Mouse (Mus musculus): ENCODE data around the gene Olfr1054. TPM values are rescaled to one million over a fixed set of nuclear protein-coding genes. Genes with fewer than 3 reads are reported as not detected.
"Not testable (repeated sequence)": the region's sequence is repeated elsewhere in the genome, so short reads cannot be mapped to it uniquely, and the experiment has no call there.

Gene Olfr1054
- polyA plus RNA-seq (2016; fragmentation: Nextera tagmentation; extraction: Ambion mirVana) = not detected in 2 replicates

- ATAC-seq (ENCODE audit: low FRiP score) = no peak
These were observed at the start of gene Olfr1054 for GRCm38 (mm10) chr2:86335333-86335732. Gene Olfr1054 (minus strand): TSS chr2:86335433.

GRCm38 (mm10) chr2:86378293-86378692 is 43.1 kb upstream of the Olfr1054 start, which contains the start of gene Olfr1057:
Gene Olfr1057 (minus strand): TSS chr2:86378393.
- no peaks in the 10 kb centered on the region for H3K36me3 ChIP-seq
- no peak within 1 kb of the TSS for H3K4me2 ChIP-seq (replicated peaks)
- H3K4me3 ChIP-seq = no peak within 1 kb of the TSS
- ATAC-seq (ENCODE audit: low FRiP score) = no peak
- no peaks in the 10 kb centered on the region for H3K27me3 ChIP-seq
- no peak within 1 kb of the TSS for H3K27ac ChIP-seq
- no peak within 1 kb of the TSS for H3K9ac ChIP-seq
- H3K9me3 ChIP-seq (replicated peaks) = no peaks in the 10 kb centered on the region
- no peaks in the 10 kb centered on the region for H3K4me1 ChIP-seq

More at GRCm38 (mm10) chr2:86335333-86335732, at the start of gene Olfr1054:
- no peaks in the 10 kb centered on the region for H3K9me3 ChIP-seq (replicated peaks)
- no peaks in the 10 kb centered on the region for H3K4me1 ChIP-seq
- no peak within 1 kb of the TSS for H3K9ac ChIP-seq
- no peak within 1 kb of the TSS for H3K4me3 ChIP-seq
- H3K27me3 ChIP-seq = no peaks in the 10 kb centered on the region
- H3K27ac ChIP-seq = no peak within 1 kb of the TSS
- no peak within 1 kb of the TSS for H3K4me2 ChIP-seq (replicated peaks)
- no peaks in the 10 kb centered on the region for H3K36me3 ChIP-seq
- WGBS = 90% methylated on average over 3 of the region's 3 CpGs

- not testable (repeated sequence) for H3K4me2 ChIP-seq (replicated peaks); H3K27me3 ChIP-seq; H3K9ac ChIP-seq; ATAC-seq (ENCODE audit: low FRiP score); H3K27ac ChIP-seq; H3K36me3 ChIP-seq; H3K9me3 ChIP-seq (replicated peaks); H3K4me3 ChIP-seq; H3K4me1 ChIP-seq
- WGBS = no CpG with 5 or more reads among the region's 6 CpGs
These were observed 31.1 kb upstream of the Olfr1054 start for GRCm38 (mm10) chr2:86366342-86366741.

GRCm38 (mm10) chr2:86362369-86362768 is 27.1 kb upstream of the Olfr1054 start, which contains the start of gene Olfr1056:
Gene Olfr1056 (minus strand): TSS chr2:86362469.
- Histone ChIP-seq H3K9me3 (replicated peaks) (no peaks in the 10 kb centered on the region), H3K27me3 (no peaks in the 10 kb centered on the region), H3K4me3 (no peak within 1 kb of the TSS), H3K4me1 (no peaks in the 10 kb centered on the region), H3K36me3 (no peaks in the 10 kb centered on the region), H3K4me2 (replicated peaks) (no peak within 1 kb of the TSS), H3K9ac (no peak within 1 kb of the TSS), H3K27ac (no peak within 1 kb of the TSS)
- ATAC-seq (ENCODE audit: low FRiP score) = no peak

- not testable (repeated sequence) for H3K4me3 ChIP-seq; H3K9me3 ChIP-seq (replicated peaks); H3K36me3 ChIP-seq; H3K27me3 ChIP-seq; H3K27ac ChIP-seq; H3K4me2 ChIP-seq (replicated peaks); H3K9ac ChIP-seq; ATAC-seq (ENCODE audit: low FRiP score); H3K4me1 ChIP-seq
- 93% methylated on average over 1 of the region's 1 CpGs for WGBS
These were observed 16.5 kb upstream of the Olfr1054 start for GRCm38 (mm10) chr2:86351751-86352150.

GRCm38 (mm10) chr2:86350184-86350583 is 15.0 kb upstream of the Olfr1054 start, which contains the start of gene Olfr1055:
Gene Olfr1055 (minus strand): TSS chr2:86350284.
- Histone ChIP-seq H3K9me3 (replicated peaks) (no peaks in the 10 kb centered on the region), H3K36me3 (no peaks in the 10 kb centered on the region)
- WGBS = 93% methylated on average over 5 of the region's 5 CpGs

GRCm38 (mm10) chr2:86315184-86315583 is 20.0 kb downstream of the Olfr1054 start, which contains the start of gene Olfr1053:
Gene Olfr1053 (minus strand): TSS chr2:86315284.
- no peaks in the 10 kb centered on the region for H3K4me1 ChIP-seq
- ATAC-seq (ENCODE audit: low FRiP score) = no peak

More at GRCm38 (mm10) chr2:86350184-86350583, 15.0 kb upstream of the Olfr1054 start, which contains the start of gene Olfr1055:
- no peak within 1 kb of the TSS for H3K27ac ChIP-seq
- no peak within 1 kb of the TSS for H3K4me2 ChIP-seq (replicated peaks)
- H3K27me3 ChIP-seq = no peaks in the 10 kb centered on the region
- no peak within 1 kb of the TSS for H3K9ac ChIP-seq
- H3K4me3 ChIP-seq = no peak within 1 kb of the TSS
- ATAC-seq (ENCODE audit: low FRiP score) = no peak
- H3K4me1 ChIP-seq = no peaks in the 10 kb centered on the region

GRCm38 (mm10) chr2:86292155-86292554 is 43.1 kb downstream of the Olfr1054 start, which contains the start of gene Olfr1052:
Gene Olfr1052 (plus strand): TSS chr2:86292455.
- Histone ChIP-seq H3K36me3 (no peaks in the 10 kb centered on the region), H3K4me1 (no peaks in the 10 kb centered on the region), H3K27ac (no peak within 1 kb of the TSS), H3K27me3 (no peaks in the 10 kb centered on the region), H3K9ac (no peak within 1 kb of the TSS), H3K4me3 (no peak within 1 kb of the TSS), H3K4me2 (replicated peaks) (no peak within 1 kb of the TSS), H3K9me3 (replicated peaks) (no peaks in the 10 kb centered on the region)
- no peak for ATAC-seq (ENCODE audit: low FRiP score)

More at GRCm38 (mm10) chr2:86315184-86315583, 20.0 kb downstream of the Olfr1054 start, which contains the start of gene Olfr1053:
- Histone ChIP-seq H3K4me3 (no peak within 1 kb of the TSS), H3K4me2 (replicated peaks) (no peak within 1 kb of the TSS), H3K27ac (no peak within 1 kb of the TSS), H3K9ac (no peak within 1 kb of the TSS), H3K9me3 (replicated peaks) (no peaks in the 10 kb centered on the region), H3K27me3 (no peaks in the 10 kb centered on the region), H3K36me3 (no peaks in the 10 kb centered on the region)
- 70% methylated on average over 3 of the region's 3 CpGs for WGBS

Other genes with a start within 250 kb of the Olfr1054 start
- not detected in 2 replicates for gene Olfr1037, start 248.0 kb downstream of the Olfr1054 start, polyA plus RNA-seq (2016; fragmentation: Nextera tagmentation; extraction: Ambion mirVana)
- gene Olfr1039, start 199.5 kb downstream of the Olfr1054 start, polyA plus RNA-seq (2016; fragmentation: Nextera tagmentation; extraction: Ambion mirVana) = not detected in 2 replicates
- not detected in 2 replicates for gene Olfr1040, start 188.7 kb downstream of the Olfr1054 start, polyA plus RNA-seq (2016; fragmentation: Nextera tagmentation; extraction: Ambion mirVana)
- gene Olfr1042, start 173.6 kb downstream of the Olfr1054 start, polyA plus RNA-seq (2016; fragmentation: Nextera tagmentation; extraction: Ambion mirVana) = not detected in 2 replicates
- not detected in 2 replicates for gene Olfr1043, start 167.9 kb downstream of the Olfr1054 start, polyA plus RNA-seq (2016; fragmentation: Nextera tagmentation; extraction: Ambion mirVana)
- gene Olfr1044, start 157.6 kb downstream of the Olfr1054 start, polyA plus RNA-seq (2016; fragmentation: Nextera tagmentation; extraction: Ambion mirVana) = not detected in 2 replicates
- gene Olfr52, start 149.8 kb downstream of the Olfr1054 start, polyA plus RNA-seq (2016; fragmentation: Nextera tagmentation; extraction: Ambion mirVana) = not detected in 2 replicates
- gene Olfr1045, start 132.4 kb downstream of the Olfr1054 start, polyA plus RNA-seq (2016; fragmentation: Nextera tagmentation; extraction: Ambion mirVana) = not detected in 2 replicates
- not detected in 2 replicates for gene Olfr1046, start 116.1 kb downstream of the Olfr1054 start, polyA plus RNA-seq (2016; fragmentation: Nextera tagmentation; extraction: Ambion mirVana)
- gene Olfr1047, start 104.0 kb downstream of the Olfr1054 start, polyA plus RNA-seq (2016; fragmentation: Nextera tagmentation; extraction: Ambion mirVana) = not detected in 2 replicates
- not detected in 2 replicates for gene Olfr1048, start 95.1 kb downstream of the Olfr1054 start, polyA plus RNA-seq (2016; fragmentation: Nextera tagmentation; extraction: Ambion mirVana)
- gene Olfr1049, start 77.1 kb downstream of the Olfr1054 start, polyA plus RNA-seq (2016; fragmentation: Nextera tagmentation; extraction: Ambion mirVana) = not detected in 2 replicates
- gene Olfr1051, start 56.3 kb downstream of the Olfr1054 start, polyA plus RNA-seq (2016; fragmentation: Nextera tagmentation; extraction: Ambion mirVana) = not detected in 2 replicates
- not detected in 2 replicates for gene Olfr1052, start 43.0 kb downstream of the Olfr1054 start, polyA plus RNA-seq (2016; fragmentation: Nextera tagmentation; extraction: Ambion mirVana)
- not detected in 2 replicates for gene Olfr1053, start 20.1 kb downstream of the Olfr1054 start, polyA plus RNA-seq (2016; fragmentation: Nextera tagmentation; extraction: Ambion mirVana)
- gene Olfr1055, start 14.9 kb upstream of the Olfr1054 start, polyA plus RNA-seq (2016; fragmentation: Nextera tagmentation; extraction: Ambion mirVana) = not detected in 2 replicates
- not detected in 2 replicates for gene Olfr1056, start 27.0 kb upstream of the Olfr1054 start, polyA plus RNA-seq (2016; fragmentation: Nextera tagmentation; extraction: Ambion mirVana)
- gene Olfr1057, start 43.0 kb upstream of the Olfr1054 start, polyA plus RNA-seq (2016; fragmentation: Nextera tagmentation; extraction: Ambion mirVana) = not detected in 2 replicates
- not detected in 2 replicates for gene Olfr1058, start 53.1 kb upstream of the Olfr1054 start, polyA plus RNA-seq (2016; fragmentation: Nextera tagmentation; extraction: Ambion mirVana)
- not detected in 2 replicates for gene Olfr1061, start 78.6 kb upstream of the Olfr1054 start, polyA plus RNA-seq (2016; fragmentation: Nextera tagmentation; extraction: Ambion mirVana)
- not detected in 2 replicates for gene Olfr1062, start 91.3 kb upstream of the Olfr1054 start, polyA plus RNA-seq (2016; fragmentation: Nextera tagmentation; extraction: Ambion mirVana)
- not detected in 2 replicates for gene Olfr1065, start 115.2 kb upstream of the Olfr1054 start, polyA plus RNA-seq (2016; fragmentation: Nextera tagmentation; extraction: Ambion mirVana)
- gene Olfr1066, start 120.8 kb upstream of the Olfr1054 start, polyA plus RNA-seq (2016; fragmentation: Nextera tagmentation; extraction: Ambion mirVana) = not detected in 2 replicates
- not detected in 2 replicates for gene Olfr228, start 152.0 kb upstream of the Olfr1054 start, polyA plus RNA-seq (2016; fragmentation: Nextera tagmentation; extraction: Ambion mirVana)
- gene Olfr1076, start 173.0 kb upstream of the Olfr1054 start, polyA plus RNA-seq (2016; fragmentation: Nextera tagmentation; extraction: Ambion mirVana) = not detected in 2 replicates
- gene Olfr1079, start 207.0 kb upstream of the Olfr1054 start, polyA plus RNA-seq (2016; fragmentation: Nextera tagmentation; extraction: Ambion mirVana) = not detected in 2 replicates
- gene Olfr1080, start 222.8 kb upstream of the Olfr1054 start, polyA plus RNA-seq (2016; fragmentation: Nextera tagmentation; extraction: Ambion mirVana) = not detected in 2 replicates

Data from hindbrain, embryonic 12.5 days (tissue).